In genomic region chr10:128051589-128051988, GRCm38 (mm10) we compare ENCODE assay signal across 30 mouse cellular contexts.
"Had no signal": no experiment of that assay in that cellular context is flagged by ENCODE, and none has a peak within 500 bp of the region (broad histone marks: within the 10 kb centered on the region; RNA-seq: fewer than 3 reads in every experiment).

No protein-coding gene starts in this region.

- H3K4me3 ChIP-seq: limb, embryonic 10.5 days; limb, embryonic 12.5 days; limb, embryonic 13.5 days; limb, embryonic 15.5 days; liver, embryonic 12.5 days; liver, embryonic 13.5 days; liver, embryonic 15.5 days; lung, embryonic 15.5 days; megakaryocyte, embryonic 14.5 days; midbrain, embryonic 10.5 days; midbrain, embryonic 12.5 days; midbrain, embryonic 13.5 days; midbrain, embryonic 15.5 days had no signal

- H3K27me3 ChIP-seq: limb, embryonic 12.5 days; limb, embryonic 13.5 days; limb, embryonic 15.5 days; liver, embryonic 12.5 days; liver, embryonic 13.5 days; liver, embryonic 15.5 days; lung, embryonic 15.5 days; megakaryocyte, embryonic 14.5 days; midbrain, embryonic 12.5 days; midbrain, embryonic 13.5 days; midbrain, embryonic 15.5 days had no signal

- H3K9ac ChIP-seq: limb, embryonic 12.5 days; limb, embryonic 13.5 days; limb, embryonic 15.5 days; liver, embryonic 12.5 days; liver, embryonic 13.5 days; liver, embryonic 14.5 days; liver, embryonic 15.5 days; liver, postnatal 0 days; lung, embryonic 14.5 days; lung, embryonic 15.5 days; midbrain, embryonic 12.5 days; midbrain, embryonic 13.5 days; midbrain, embryonic 15.5 days had no signal

- H3K27ac ChIP-seq: limb, embryonic 10.5 days; limb, embryonic 12.5 days; limb, embryonic 13.5 days; limb, embryonic 15.5 days; liver, embryonic 12.5 days; liver, embryonic 13.5 days; liver, embryonic 14.5 days; liver, embryonic 15.5 days; lung, embryonic 15.5 days; macrophage; midbrain, embryonic 10.5 days; midbrain, embryonic 12.5 days; midbrain, embryonic 13.5 days; midbrain, embryonic 15.5 days had no signal

- H3K4me1 ChIP-seq: limb, embryonic 10.5 days; limb, embryonic 12.5 days; limb, embryonic 13.5 days; limb, embryonic 15.5 days; liver, embryonic 12.5 days; liver, embryonic 13.5 days; liver, embryonic 15.5 days; lung, embryonic 15.5 days; megakaryocyte, embryonic 14.5 days; midbrain, embryonic 10.5 days; midbrain, embryonic 12.5 days; midbrain, embryonic 13.5 days; midbrain, embryonic 15.5 days had no signal

- H3K4me2 ChIP-seq: limb, embryonic 12.5 days; limb, embryonic 13.5 days; limb, embryonic 15.5 days; liver, embryonic 11.5 days; liver, embryonic 12.5 days; liver, embryonic 13.5 days; liver, embryonic 15.5 days; lung, embryonic 14.5 days; lung, embryonic 15.5 days; midbrain, embryonic 11.5 days; midbrain, embryonic 12.5 days; midbrain, embryonic 13.5 days; midbrain, embryonic 15.5 days had no signal

- ATAC-seq: liver, embryonic 12.5 days; liver, postnatal 0 days; lung, postnatal 0 days; midbrain, embryonic 13.5 days; midbrain, embryonic 15.5 days; midbrain, embryonic 16.5 days had no signal

- H3K9me3 ChIP-seq: limb, embryonic 10.5 days; limb, embryonic 12.5 days; limb, embryonic 13.5 days; limb, embryonic 15.5 days; liver, embryonic 12.5 days; liver, embryonic 13.5 days; liver, embryonic 15.5 days; lung, embryonic 15.5 days; megakaryocyte, embryonic 14.5 days; midbrain, embryonic 10.5 days; midbrain, embryonic 12.5 days; midbrain, embryonic 13.5 days; midbrain, embryonic 15.5 days had no signal

- DNase-seq: left cerebral cortex, postnatal 4 days; liver; liver, embryonic 13.5 days; liver, postnatal 0 days; lung, adult 18-20 months; lung, adult 2 months; lung, embryonic 14.5 days; lung, postnatal 10 days; lung, postnatal 14 days; lung, postnatal 36 days; lung, postnatal 4 days; midbrain, embryonic 14.5 days had no signal
